Mouse (Mus musculus): Measurements from ENCODE around the gene Synrg. TPM values are rescaled to one million over a fixed set of nuclear protein-coding genes. Genes with fewer than 3 reads are reported as not detected.
A peak's percentile ranks its signal among the peaks of the same experiment; 100 is the strongest.

Synrg gene
- polyA plus RNA-seq, 1 experiment from 2014 or later = 24.4 TPM

DNA sequence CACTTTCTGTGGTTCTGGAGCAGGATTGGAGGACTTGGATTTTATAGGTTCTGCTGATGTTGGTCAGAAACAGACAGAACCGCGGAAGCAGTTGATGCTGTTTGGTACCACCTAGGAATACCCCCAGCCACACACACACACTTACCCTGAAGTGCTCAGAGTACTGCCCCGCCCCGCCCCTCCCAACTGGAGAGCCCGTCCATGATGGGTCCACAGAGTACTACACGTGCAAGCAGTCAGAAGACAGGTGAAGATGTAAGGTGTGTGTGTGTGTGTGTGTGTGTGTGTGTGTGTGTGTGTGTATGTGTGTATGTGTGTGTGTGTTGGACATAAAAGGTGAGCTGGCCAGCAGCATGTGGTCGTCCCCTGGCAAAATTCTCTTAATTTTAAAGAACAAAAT, 88.8 kb downstream of the Synrg start:
- Histone ChIP-seq H3K36me3 (no peaks in the 10 kb centered on the region), H3K27ac (replicated peaks) (no peak overlapping the region), H3K4me3 (no peak overlapping the region), H3K9me3 (no peaks in the 10 kb centered on the region), H3K4me1 (replicated peaks) (peaks cover 8% of the 10 kb centered on the region; the same call in 1 of the 2 replicates), H3K9ac (no peak overlapping the region), H3K27me3 (no peaks in the 10 kb centered on the region), H3K4me2 (no peak overlapping the region)
- WGBS = 86% methylated on average over 7 of the region's 7 CpGs
- ATAC-seq (ENCODE audit: low FRiP score, low read depth) = no peak

DNA sequence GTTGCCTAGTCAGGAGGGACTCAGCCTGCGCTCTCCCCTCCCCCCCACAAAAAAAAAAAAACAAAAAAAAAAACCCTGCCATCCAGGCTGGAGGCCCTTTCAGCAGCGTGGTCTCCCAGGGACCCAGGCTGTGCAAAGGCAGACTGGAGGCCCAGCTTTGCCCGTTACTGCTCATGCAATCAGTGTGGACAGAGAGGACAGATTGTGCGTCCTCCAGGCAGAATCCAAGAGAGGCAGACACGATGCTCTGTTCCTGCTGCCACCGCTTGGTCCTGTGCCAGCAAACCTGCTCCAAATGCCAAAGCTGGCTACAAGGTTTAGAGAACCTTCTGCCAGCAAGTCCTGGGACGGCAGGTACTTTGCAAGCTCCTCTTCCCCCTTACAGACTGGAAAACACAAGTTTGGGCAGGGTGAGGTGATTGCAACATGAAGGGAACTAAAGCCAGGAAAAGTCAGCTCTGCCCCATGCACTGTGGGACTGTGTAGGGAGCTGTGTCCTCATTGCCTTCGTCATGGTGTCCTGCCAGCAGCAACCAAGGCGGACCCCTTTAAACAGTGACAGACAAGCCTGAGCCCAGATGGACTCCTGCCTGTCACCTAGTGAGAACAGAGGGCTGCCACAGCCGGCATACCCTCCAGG, 89.4 kb downstream of the Synrg start:
- ATAC-seq (ENCODE audit: low FRiP score, low read depth) = peak; percentile 71
- H3K27ac ChIP-seq (replicated peaks) = 0 out of 2 replicates have a peak overlapping the region, but pooled peaks have one; percentile 46
- H3K27me3 ChIP-seq = no peaks in the 10 kb centered on the region
- 37% methylated on average over 10 of the region's 10 CpGs for WGBS
- no peaks in the 10 kb centered on the region for H3K9me3 ChIP-seq
- no peak overlapping the region for H3K9ac ChIP-seq
- H3K4me3 ChIP-seq = no peak overlapping the region
- no peak overlapping the region for H3K4me2 ChIP-seq
- H3K36me3 ChIP-seq = no peaks in the 10 kb centered on the region
- peaks cover 7% of the 10 kb centered on the region; the same call in 1 of the 2 replicates for H3K4me1 ChIP-seq (replicated peaks)

DNA sequence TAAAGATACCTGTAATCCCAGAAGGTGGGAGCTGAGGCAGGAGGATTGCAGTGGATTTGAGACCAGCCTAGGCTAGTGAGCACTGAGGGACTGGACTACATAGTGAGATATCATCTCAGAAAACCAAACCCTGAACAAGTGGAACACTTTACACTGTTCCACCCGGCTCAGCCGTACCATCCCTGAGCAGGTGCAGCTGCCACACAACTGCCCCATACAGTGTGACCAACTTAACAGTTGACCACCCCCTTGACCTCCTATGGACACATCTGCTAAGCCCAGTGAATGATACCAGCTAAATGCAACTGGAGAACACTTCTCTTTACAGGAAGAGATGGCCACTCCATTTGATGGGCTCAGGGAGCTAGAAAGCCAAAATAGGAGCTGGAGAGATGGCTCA, 93.2 kb downstream of the Synrg start:
- Histone ChIP-seq H3K4me2 (no peak overlapping the region), H3K4me1 (replicated peaks) (peaks cover 7% of the 10 kb centered on the region; the same call in 1 of the 2 replicates), H3K27ac (replicated peaks) (no peak overlapping the region), H3K9me3 (no peaks in the 10 kb centered on the region), H3K36me3 (no peaks in the 10 kb centered on the region), H3K27me3 (no peaks in the 10 kb centered on the region), H3K9ac (no peak overlapping the region), H3K4me3 (no peak overlapping the region)
- WGBS = 92% methylated on average over 2 of the region's 2 CpGs
- no peak for ATAC-seq (ENCODE audit: low FRiP score, low read depth)

DNA sequence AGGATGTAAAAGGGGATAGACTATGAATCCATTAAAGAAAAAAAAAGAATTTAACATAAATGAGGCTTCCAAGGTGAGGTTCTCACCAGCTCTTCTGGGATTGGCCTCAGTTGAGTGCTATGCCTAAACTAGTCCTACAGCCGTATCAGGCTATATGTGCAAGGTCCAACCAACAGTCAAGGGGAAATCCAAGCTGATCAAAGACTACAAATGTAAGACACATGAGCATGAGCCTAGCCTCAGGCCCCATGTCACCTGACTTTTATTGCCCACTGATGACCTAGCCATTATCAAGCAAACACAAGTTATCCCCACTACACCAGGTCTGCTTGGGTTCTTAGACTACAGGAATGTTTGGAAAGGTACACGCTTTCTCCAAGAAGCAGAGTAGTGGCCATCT, 95.6 kb downstream of the Synrg start:
- 96% methylated on average over 2 of the region's 2 CpGs for WGBS
- ATAC-seq (ENCODE audit: low FRiP score, low read depth) = no peak
- no peak overlapping the region for H3K4me2 ChIP-seq

DNA sequence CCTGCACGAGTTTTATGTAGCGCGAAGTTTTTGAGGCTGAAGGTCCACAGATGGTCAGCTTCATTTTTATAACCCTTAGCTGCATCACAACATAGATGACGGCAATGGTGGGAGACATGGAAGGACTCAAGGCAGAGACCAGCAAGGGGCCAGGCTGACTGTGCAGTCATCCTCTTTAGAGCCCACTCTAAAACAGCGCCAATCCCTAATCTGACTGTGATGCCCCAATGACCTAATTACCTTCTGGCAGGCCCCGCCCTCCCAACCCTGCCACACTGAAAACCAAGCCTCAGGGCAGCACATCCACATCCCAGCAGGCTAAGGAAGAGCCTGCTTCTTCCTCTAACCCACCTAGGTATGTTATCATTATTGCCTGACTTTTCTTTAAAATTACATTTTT, 96.4 kb downstream of the Synrg start:
- Histone ChIP-seq H3K9ac (no peak overlapping the region), H3K9me3 (no peaks in the 10 kb centered on the region), H3K4me3 (no peak overlapping the region), H3K27ac (replicated peaks) (no peak overlapping the region), H3K27me3 (0 out of 2 replicates have a peak, but pooled peaks cover 4% of the 10 kb centered on the region), H3K4me2 (no peak overlapping the region), H3K4me1 (replicated peaks) (no peaks in the 10 kb centered on the region; the same call in 1 of the 2 replicates), H3K36me3 (no peaks in the 10 kb centered on the region)
- 84% methylated on average over 6 of the region's 6 CpGs for WGBS
- ATAC-seq (ENCODE audit: low FRiP score, low read depth) = no peak

More for the DNA sequence above, 95.6 kb downstream of the Synrg start:
- Histone ChIP-seq H3K9me3 (no peaks in the 10 kb centered on the region), H3K4me1 (replicated peaks) (no peaks in the 10 kb centered on the region), H3K4me3 (no peak overlapping the region), H3K9ac (no peak overlapping the region), H3K36me3 (no peaks in the 10 kb centered on the region), H3K27ac (replicated peaks) (no peak overlapping the region), H3K27me3 (no peaks in the 10 kb centered on the region)

DNA sequence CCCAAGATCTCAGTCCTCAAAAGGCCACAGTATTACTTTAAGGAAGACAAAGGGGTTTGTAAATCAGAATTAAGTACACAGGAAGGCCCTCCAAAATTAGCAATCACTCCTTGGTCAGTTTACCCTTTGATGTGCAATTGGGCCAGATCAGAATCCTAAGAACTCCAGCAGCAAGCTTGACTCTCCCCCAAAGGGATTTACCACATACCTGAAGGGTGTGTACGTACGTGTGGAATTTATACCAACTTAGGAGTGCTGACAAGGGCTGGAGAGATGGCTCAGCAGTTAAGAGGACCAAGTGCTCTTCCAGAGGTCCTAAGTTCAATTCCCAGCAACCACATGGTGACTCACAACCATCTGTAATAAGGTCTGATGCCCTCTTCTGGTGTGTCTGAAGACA, 97.7 kb downstream of the Synrg start:
- Histone ChIP-seq H3K36me3 (no peaks in the 10 kb centered on the region), H3K4me2 (no peak overlapping the region), H3K9me3 (no peaks in the 10 kb centered on the region), H3K4me1 (replicated peaks) (peaks cover 11% of the 10 kb centered on the region), H3K27me3 (peaks cover 10% of the 10 kb centered on the region; the same call in 1 of the 2 replicates), H3K4me3 (no peak overlapping the region), H3K27ac (replicated peaks) (no peak overlapping the region), H3K9ac (no peak overlapping the region)
- 94% methylated on average over 2 of the region's 2 CpGs for WGBS
- no peak for ATAC-seq (ENCODE audit: low FRiP score, low read depth)

DNA sequence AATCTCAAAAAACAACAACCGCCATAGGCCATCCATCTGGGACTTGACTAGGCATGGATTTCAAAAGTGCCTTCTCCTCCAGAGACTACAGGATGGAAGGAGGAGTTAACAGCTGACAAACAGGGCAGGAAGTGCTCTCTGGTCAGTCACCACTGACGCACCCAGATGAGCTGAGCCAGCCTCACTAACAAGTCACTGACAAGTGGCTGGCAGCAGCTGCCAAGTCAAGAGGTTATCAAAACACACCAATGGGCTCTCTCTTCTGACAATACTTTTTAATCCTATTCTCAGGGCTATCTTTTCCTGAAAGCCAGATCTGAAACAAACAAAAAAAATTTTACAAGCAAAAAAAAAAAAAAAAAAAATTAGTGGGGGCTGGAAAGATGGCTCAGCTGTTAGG, 98.6 kb downstream of the Synrg start:
- H3K4me2 ChIP-seq = no peak overlapping the region
- H3K9me3 ChIP-seq = no peaks in the 10 kb centered on the region
- H3K9ac ChIP-seq = no peak overlapping the region
- H3K27me3 ChIP-seq = peaks cover 15% of the 10 kb centered on the region; the same call in 1 of the 2 replicates
- H3K27ac ChIP-seq (replicated peaks) = no peak overlapping the region
- no peaks in the 10 kb centered on the region for H3K36me3 ChIP-seq
- 62% methylated on average over 2 of the region's 2 CpGs for WGBS
- no peak overlapping the region for H3K4me3 ChIP-seq
- ATAC-seq (ENCODE audit: low FRiP score, low read depth) = no peak
- H3K4me1 ChIP-seq (replicated peaks) = peaks cover 20% of the 10 kb centered on the region

DNA sequence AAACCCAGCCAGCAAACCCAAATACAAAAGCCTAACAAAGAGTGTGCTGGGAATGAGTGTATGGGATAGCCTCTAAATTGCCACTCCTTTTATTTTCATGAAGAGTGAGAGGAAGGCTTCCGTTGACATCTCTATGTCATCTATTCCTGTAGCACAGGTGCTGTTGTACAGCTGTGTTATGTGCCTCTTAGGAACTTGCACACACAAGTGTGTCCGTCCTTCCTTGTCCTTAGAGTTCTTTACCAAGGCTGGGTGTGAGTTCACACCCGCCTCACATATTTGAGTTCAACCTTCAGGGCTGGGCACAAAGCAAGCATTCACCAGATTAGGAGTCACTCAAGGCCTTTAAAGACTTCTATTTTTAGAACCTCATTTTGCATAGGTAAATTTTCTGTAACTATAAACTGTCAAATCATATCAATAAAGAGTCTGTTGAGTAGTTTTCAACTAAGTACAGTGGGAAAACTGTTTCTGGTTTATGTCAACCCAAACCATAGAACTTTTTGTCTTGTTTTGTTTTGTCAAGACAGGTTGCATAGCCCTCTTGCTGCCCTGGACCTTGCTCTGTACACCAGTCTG, 99.5 kb downstream of the Synrg start:
- H3K9me3 ChIP-seq = no peaks in the 10 kb centered on the region
- peaks cover 16% of the 10 kb centered on the region; the same call in 1 of the 2 replicates for H3K27me3 ChIP-seq
- H3K4me3 ChIP-seq = no peak overlapping the region
- no peak overlapping the region for H3K9ac ChIP-seq
- H3K36me3 ChIP-seq = no peaks in the 10 kb centered on the region
- peaks cover 25% of the 10 kb centered on the region for H3K4me1 ChIP-seq (replicated peaks)
- 95% methylated on average over 3 of the region's 3 CpGs for WGBS
- no peak overlapping the region for H3K27ac ChIP-seq (replicated peaks)
- ATAC-seq (ENCODE audit: low FRiP score, low read depth) = no peak
- no peak overlapping the region for H3K4me2 ChIP-seq

DNA sequence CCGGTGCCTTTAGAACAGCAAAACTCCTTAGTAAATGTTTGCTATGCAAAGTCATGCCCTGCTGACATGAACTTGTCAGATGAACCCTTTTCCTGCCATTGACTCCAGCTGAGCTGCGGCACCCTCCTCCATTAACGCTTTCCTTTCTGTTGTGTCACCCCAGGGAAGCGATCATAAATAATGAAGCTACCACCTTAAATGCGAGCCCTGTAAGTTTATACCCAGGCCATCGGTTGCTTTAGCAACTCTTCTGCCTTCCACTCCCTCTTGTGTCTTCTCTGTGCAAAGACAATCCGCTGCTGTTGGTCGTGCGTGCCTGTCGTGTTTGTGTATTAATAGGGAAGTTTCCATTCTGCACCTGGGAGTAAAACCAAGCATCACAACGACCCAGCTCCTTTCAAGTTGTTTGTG, 101.8 kb downstream of the Synrg start:
- Histone ChIP-seq H3K27me3 (peaks cover 30% of the 10 kb centered on the region), H3K4me3 (0 out of 2 replicates have a peak overlapping the region, but pooled peaks have one; percentile 3), H3K9me3 (no peaks in the 10 kb centered on the region), H3K4me2 (peak overlapping the region; percentile 98), H3K27ac (replicated peaks) (no peak overlapping the region), H3K36me3 (no peaks in the 10 kb centered on the region), H3K4me1 (replicated peaks) (peaks cover 29% of the 10 kb centered on the region), H3K9ac (no peak overlapping the region; the same call in 1 of the 2 replicates)
- WGBS = 3% methylated on average over 11 of the region's 11 CpGs
- no peak for ATAC-seq (ENCODE audit: low FRiP score, low read depth)

DNA sequence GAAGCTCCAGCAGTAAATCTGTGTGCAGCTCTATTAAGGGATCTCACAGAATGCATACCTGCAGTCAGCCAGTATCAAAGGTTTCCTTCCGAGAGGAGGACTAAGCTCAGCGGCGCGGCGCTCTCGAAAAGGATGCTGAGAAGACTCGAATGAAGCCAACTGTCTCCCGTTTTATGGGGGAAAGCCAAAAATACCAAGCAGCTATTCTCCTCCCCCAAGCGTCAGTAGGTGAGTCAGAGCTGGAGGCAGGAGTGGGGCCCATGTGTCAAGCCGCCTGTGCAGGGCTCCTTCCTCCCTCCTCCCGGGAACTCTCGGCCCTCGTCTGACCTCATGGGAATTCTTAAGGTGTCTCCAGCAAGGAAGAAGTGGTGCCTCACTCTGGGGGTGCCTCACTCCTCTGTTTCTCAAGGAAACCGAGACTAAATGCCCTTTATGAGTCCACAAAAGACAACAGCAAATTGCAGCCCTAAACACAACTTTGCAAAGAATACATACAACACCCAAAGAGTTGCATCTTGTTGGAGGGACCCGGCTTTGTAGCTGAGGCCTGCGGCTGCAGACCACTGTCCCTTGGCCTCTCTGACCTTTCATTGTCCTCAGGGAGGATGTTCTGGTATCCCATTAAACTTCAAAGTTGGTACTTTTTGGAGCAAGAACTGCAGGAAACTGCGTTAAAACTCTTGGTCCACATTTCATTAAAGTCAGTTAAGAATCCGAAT, 102.9 kb downstream of the Synrg start:
- H3K27ac ChIP-seq (replicated peaks) = no peak overlapping the region
- peak overlapping the region; percentile 67 for H3K4me3 ChIP-seq
- WGBS = 6% methylated on average over 18 of the region's 18 CpGs
- no peaks in the 10 kb centered on the region for H3K9me3 ChIP-seq
- peak overlapping the region; percentile 98 for H3K4me2 ChIP-seq
- no peak for ATAC-seq (ENCODE audit: low FRiP score, low read depth)
- H3K27me3 ChIP-seq = peaks cover 30% of the 10 kb centered on the region
- H3K36me3 ChIP-seq = no peaks in the 10 kb centered on the region
- H3K9ac ChIP-seq = no peak overlapping the region
- peaks cover 29% of the 10 kb centered on the region for H3K4me1 ChIP-seq (replicated peaks)

DNA sequence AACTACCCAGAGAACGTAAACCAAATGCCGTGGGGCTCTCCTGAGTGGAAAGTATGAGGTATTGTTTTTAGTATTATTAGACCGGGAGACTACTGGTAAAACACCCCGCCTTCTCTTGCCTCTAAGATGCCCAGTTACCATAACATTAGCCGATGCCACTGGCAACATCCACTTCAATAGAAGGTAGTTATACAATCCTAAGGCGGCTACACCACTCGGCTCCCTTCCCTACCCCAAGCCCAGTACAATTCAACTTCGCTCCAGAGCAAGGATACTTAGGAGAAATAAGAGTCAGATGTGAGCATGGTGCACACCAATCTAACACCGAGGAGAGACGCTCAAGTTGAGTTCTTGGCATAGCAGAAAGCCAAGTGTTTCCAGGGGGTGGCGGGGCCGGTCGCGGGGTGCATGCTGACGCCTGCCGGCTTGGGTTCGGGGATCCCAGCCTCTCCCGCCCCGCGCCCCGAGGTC, 103.5 kb downstream of the Synrg start:
- Histone ChIP-seq H3K9me3 (no peaks in the 10 kb centered on the region), H3K27me3 (peaks cover 30% of the 10 kb centered on the region), H3K4me1 (replicated peaks) (peaks cover 29% of the 10 kb centered on the region), H3K4me3 (peak overlapping the region; percentile 67), H3K27ac (replicated peaks) (peak overlapping the region; percentile 35; the same call in 1 of the 2 replicates), H3K9ac (peak overlapping the region; percentile 56), H3K4me2 (peak overlapping the region; percentile 98), H3K36me3 (no peaks in the 10 kb centered on the region)
- 1% methylated on average over 21 of the region's 21 CpGs for WGBS
- ATAC-seq (ENCODE audit: low FRiP score, low read depth) = peak; percentile 65
